Mouse (Mus musculus): ENCODE results near the gene Kcnmb4. TPM values are rescaled to one million over a fixed set of nuclear protein-coding genes. Genes with fewer than 3 reads are reported as not detected.

The Kcnmb4 gene
- polyA plus RNA-seq, 1 experiment from 2014 or later = 42.0 TPM

DNA sequence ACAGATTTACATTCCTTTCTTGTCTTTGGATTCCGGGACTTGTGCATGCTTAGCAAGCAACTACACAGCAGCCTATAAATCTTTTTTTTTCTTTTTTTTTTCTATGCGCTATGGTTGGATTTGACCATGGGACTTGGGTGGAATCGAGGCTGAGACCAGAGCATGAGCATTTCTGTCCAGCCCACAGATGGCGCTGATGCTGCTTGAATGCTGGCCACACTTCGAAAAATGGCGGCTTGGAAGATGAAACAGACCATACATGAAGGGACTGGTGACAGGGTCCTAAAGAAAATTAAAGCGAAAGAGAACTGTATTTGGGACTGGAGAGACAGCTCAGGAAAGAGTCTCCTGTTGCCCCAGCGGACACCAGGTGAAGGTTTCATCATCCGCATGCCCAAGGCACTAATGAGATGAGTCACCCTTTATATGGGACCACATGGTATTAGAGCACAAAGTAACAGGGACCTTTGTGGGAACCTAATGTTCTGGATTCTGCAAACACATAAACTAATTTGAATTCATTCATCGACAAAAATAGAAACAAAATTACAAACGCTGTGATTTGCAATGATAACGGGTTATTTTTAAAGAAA lies 9.8 kb downstream of the Kcnmb4 start:
- H3K9me3 ChIP-seq (ENCODE audit: control insufficient read depth, low read length) = no peaks in the 10 kb centered on the region
- no peak for DNase-seq (ENCODE audit: low spot score)
- ATAC-seq (ENCODE audit: low FRiP score) = no peak
- no peak overlapping the region for H3K9ac ChIP-seq
- 0 out of 2 replicates have a peak, but pooled peaks cover under 1% of the 10 kb centered on the region for H3K36me3 ChIP-seq (replicated peaks; ENCODE audit: control insufficient read depth, insufficient read depth)
- no peaks in the 10 kb centered on the region for H3K4me1 ChIP-seq (replicated peaks; ENCODE audit: control insufficient read depth, insufficient read depth, low read length)
- H3K27me3 ChIP-seq (ENCODE audit: control insufficient read depth, insufficient read depth, low read length) = no peaks in the 10 kb centered on the region
- H3K27ac ChIP-seq = no peak overlapping the region
- H3K4me3 ChIP-seq (replicated peaks; ENCODE audit: low read length) = no peak overlapping the region
- WGBS = 94% methylated on average over 12 of the region's 12 CpGs
- H3K4me2 ChIP-seq (replicated peaks) = no peak overlapping the region

DNA sequence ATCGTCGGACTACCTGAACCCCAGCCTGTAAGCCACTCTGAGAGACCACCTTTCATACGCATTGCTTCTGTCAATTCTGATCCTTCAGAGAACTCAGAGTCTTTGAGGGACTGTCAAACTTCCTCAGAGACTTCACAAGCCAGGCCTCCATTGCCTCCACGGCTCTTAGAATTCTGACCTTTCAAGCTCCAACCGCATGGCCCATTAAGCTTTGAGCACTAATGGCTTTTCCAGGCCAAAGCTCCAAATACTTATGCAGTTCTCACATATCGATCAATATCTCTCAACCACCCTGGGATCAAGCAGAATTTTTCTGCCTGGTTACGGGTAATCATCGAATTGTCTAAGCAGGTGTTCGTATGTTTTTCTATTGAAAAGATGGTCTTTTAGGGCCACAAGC lies 12.2 kb downstream of the Kcnmb4 start:
- Histone ChIP-seq H3K4me3 (replicated peaks; ENCODE audit: low read length) (no peak overlapping the region), H3K9ac (no peak overlapping the region), H3K9me3 (ENCODE audit: control insufficient read depth, low read length) (no peaks in the 10 kb centered on the region), H3K4me2 (replicated peaks) (no peak overlapping the region), H3K27me3 (ENCODE audit: control insufficient read depth, insufficient read depth, low read length) (no peaks in the 10 kb centered on the region), H3K27ac (no peak overlapping the region), H3K36me3 (replicated peaks; ENCODE audit: control insufficient read depth, insufficient read depth) (peaks cover 6% of the 10 kb centered on the region; the same call in 1 of the 2 replicates), H3K4me1 (replicated peaks; ENCODE audit: control insufficient read depth, insufficient read depth, low read length) (no peaks in the 10 kb centered on the region)
- DNase-seq (ENCODE audit: low spot score) (no peak), ATAC-seq (ENCODE audit: low FRiP score) (no peak)
- WGBS = 80% methylated on average over 9 of the region's 9 CpGs

DNA sequence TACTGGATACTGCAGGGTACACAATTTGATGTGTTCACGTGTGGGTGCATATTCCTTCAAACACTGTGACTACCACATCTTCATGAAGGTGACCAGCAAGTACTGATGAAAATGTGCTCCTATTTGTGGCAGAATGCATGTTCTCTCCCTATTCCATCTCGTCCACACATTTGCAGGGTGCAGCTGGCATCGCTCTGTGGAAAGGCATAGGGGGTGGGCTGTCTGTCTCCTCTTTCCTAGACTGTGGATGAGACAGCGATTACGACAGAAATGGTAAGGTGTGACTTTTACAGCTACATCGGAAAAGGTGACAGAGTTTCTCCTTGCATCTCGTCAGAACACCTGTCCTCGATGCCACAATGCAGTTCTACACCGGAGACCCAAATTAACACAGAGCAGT lies 14.9 kb downstream of the Kcnmb4 start:
- Histone ChIP-seq H3K4me1 (replicated peaks; ENCODE audit: control insufficient read depth, insufficient read depth, low read length) (no peaks in the 10 kb centered on the region), H3K27me3 (ENCODE audit: control insufficient read depth, insufficient read depth, low read length) (no peaks in the 10 kb centered on the region), H3K4me3 (replicated peaks; ENCODE audit: low read length) (no peak overlapping the region), H3K27ac (no peak overlapping the region), H3K9ac (no peak overlapping the region), H3K4me2 (replicated peaks) (no peak overlapping the region), H3K36me3 (replicated peaks; ENCODE audit: control insufficient read depth, insufficient read depth) (peaks cover 6% of the 10 kb centered on the region; the same call in 1 of the 2 replicates), H3K9me3 (ENCODE audit: control insufficient read depth, low read length) (no peaks in the 10 kb centered on the region)
- ATAC-seq (ENCODE audit: low FRiP score) = no peak
- WGBS = 95% methylated on average over 9 of the region's 9 CpGs
- no peak for DNase-seq (ENCODE audit: low spot score)

DNA sequence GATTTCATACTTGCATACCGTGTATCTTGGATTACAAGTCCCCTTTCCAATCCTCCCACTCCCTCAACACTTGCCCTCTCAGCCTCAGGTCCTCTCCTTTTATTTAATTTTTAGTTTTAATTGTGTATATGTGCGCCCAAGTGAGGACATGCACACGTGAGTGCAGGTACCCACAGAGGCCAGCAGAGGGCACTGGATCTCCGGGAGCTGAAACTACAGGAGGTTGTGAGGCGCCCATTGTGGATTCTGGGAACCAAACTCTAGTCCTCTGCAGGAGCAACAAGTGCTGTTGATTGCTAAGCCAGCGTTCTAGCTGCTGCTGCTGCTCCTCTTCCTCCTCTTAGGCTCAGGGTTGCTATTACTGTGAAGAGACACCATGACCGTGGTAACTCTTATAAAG lies 20.9 kb downstream of the Kcnmb4 start:
- no peak for DNase-seq (ENCODE audit: low spot score)
- H3K27me3 ChIP-seq (ENCODE audit: control insufficient read depth, insufficient read depth, low read length) = no peaks in the 10 kb centered on the region
- no peak overlapping the region for H3K27ac ChIP-seq
- no peaks in the 10 kb centered on the region for H3K9me3 ChIP-seq (ENCODE audit: control insufficient read depth, low read length)
- WGBS = 95% methylated on average over 7 of the region's 7 CpGs
- no peak overlapping the region for H3K9ac ChIP-seq
- ATAC-seq (ENCODE audit: low FRiP score) = no peak
- no peaks in the 10 kb centered on the region for H3K36me3 ChIP-seq (replicated peaks; ENCODE audit: control insufficient read depth, insufficient read depth)
- H3K4me1 ChIP-seq (replicated peaks; ENCODE audit: control insufficient read depth, insufficient read depth, low read length) = no peaks in the 10 kb centered on the region
- no peak overlapping the region for H3K4me2 ChIP-seq (replicated peaks)
- H3K4me3 ChIP-seq (replicated peaks; ENCODE audit: low read length) = no peak overlapping the region

DNA sequence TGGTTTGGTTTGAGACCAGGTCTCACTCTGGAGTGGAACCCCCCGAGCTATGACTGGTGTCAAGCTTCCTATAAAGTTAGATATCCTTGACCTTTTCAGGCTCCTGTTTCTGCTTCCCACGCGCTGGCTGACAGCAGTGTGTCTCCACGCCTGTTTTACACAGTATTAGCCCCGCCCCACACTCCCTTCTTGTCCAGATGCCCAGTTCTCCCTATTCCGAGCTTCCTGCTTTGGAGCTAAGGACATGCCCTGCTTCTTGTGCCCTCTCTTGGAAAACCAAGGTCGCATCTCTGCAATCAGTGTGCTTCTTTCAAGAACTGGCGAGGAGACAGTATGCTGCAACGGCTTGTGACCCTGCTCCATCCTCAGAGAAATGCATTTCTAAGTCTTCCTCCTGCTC lies 23.1 kb downstream of the Kcnmb4 start:
- H3K9me3 ChIP-seq (ENCODE audit: control insufficient read depth, low read length) = no peaks in the 10 kb centered on the region
- ATAC-seq (ENCODE audit: low FRiP score) = no peak
- H3K27ac ChIP-seq = no peak overlapping the region
- WGBS = 74% methylated on average over 9 of the region's 9 CpGs
- no peak overlapping the region for H3K4me2 ChIP-seq (replicated peaks)
- H3K36me3 ChIP-seq (replicated peaks; ENCODE audit: control insufficient read depth, insufficient read depth) = no peaks in the 10 kb centered on the region
- H3K4me3 ChIP-seq (replicated peaks; ENCODE audit: low read length) = no peak overlapping the region
- no peak overlapping the region for H3K9ac ChIP-seq
- H3K4me1 ChIP-seq (replicated peaks; ENCODE audit: control insufficient read depth, insufficient read depth, low read length) = no peaks in the 10 kb centered on the region
- no peak for DNase-seq (ENCODE audit: low spot score)
- H3K27me3 ChIP-seq (ENCODE audit: control insufficient read depth, insufficient read depth, low read length) = no peaks in the 10 kb centered on the region

DNA sequence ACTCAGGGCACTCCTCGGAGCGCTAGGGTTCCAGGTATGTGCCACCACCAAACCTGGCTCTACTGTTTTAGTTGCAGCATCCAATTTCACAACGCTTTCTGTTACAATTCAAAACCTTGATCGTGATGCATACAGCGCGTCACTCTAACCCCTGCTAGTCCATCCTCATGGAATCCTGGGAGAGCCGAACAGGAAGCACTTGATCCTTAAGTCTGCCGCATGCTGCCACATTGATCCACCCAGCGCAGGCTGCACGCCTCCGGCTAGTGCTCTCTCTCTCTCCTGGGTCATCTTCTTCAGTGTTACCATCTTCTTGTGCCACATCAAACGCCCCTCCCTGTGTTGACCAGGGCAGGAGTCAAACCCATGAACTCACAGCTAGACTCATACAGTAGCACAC lies 25.5 kb downstream of the Kcnmb4 start:
- no peak overlapping the region for H3K4me3 ChIP-seq (replicated peaks; ENCODE audit: low read length)
- ATAC-seq (ENCODE audit: low FRiP score) = no peak
- no peak for DNase-seq (ENCODE audit: low spot score)

DNA sequence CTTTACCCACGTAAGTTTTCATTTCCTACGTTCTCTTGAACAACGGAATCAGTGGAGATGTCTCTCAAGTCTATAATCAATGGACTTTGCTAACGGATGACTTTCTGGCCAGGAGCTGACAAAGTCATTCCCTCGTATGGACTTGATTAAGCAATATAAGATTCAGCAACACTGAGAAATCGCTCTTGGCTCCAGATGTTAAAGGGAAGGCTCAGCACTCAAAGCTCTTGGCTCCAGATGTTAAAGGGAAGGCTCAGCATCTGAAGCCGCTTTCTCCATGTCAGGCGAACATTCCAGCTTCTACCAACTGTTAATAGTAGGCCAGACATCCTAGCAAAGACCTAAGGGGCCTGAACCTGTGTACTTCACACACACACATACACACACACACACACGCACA lies 26.5 kb downstream of the Kcnmb4 start:
- Histone ChIP-seq H3K9me3 (ENCODE audit: control insufficient read depth, low read length) (no peaks in the 10 kb centered on the region), H3K4me2 (replicated peaks) (no peak overlapping the region), H3K4me3 (replicated peaks; ENCODE audit: low read length) (no peak overlapping the region), H3K4me1 (replicated peaks; ENCODE audit: control insufficient read depth, insufficient read depth, low read length) (no peaks in the 10 kb centered on the region), H3K36me3 (replicated peaks; ENCODE audit: control insufficient read depth, insufficient read depth) (no peaks in the 10 kb centered on the region), H3K27me3 (ENCODE audit: control insufficient read depth, insufficient read depth, low read length) (no peaks in the 10 kb centered on the region), H3K27ac (no peak overlapping the region), H3K9ac (no peak overlapping the region)
- WGBS = 93% methylated on average over 9 of the region's 9 CpGs
- ATAC-seq (ENCODE audit: low FRiP score) = no peak
- no peak for DNase-seq (ENCODE audit: low spot score)

More for the DNA sequence above, 25.5 kb downstream of the Kcnmb4 start:
- Histone ChIP-seq H3K27me3 (ENCODE audit: control insufficient read depth, insufficient read depth, low read length) (no peaks in the 10 kb centered on the region), H3K4me2 (replicated peaks) (no peak overlapping the region), H3K36me3 (replicated peaks; ENCODE audit: control insufficient read depth, insufficient read depth) (no peaks in the 10 kb centered on the region), H3K9ac (no peak overlapping the region), H3K27ac (no peak overlapping the region), H3K9me3 (ENCODE audit: control insufficient read depth, low read length) (no peaks in the 10 kb centered on the region), H3K4me1 (replicated peaks; ENCODE audit: control insufficient read depth, insufficient read depth, low read length) (no peaks in the 10 kb centered on the region)
- 94% methylated on average over 12 of the region's 12 CpGs for WGBS

DNA sequence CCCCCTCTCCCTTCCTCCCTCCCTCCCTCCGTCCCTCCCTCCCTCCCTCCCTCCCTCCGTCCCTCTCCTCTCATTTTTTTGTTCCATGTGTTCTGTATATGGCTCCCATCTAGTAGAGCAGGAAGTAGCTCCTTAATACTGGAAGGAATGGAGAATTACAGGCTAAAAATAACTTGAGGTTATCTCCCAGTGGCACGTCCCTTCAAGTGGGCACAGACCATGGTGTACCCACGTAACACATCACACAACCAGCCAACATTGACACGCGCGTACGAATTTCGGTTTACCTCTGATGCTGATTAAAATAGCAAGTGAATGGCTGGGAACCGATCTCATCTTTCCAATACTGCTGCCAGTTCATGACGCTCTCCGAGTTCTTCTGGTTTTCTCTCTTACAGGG lies 27.6 kb downstream of the Kcnmb4 start:
- DNase-seq (ENCODE audit: low spot score) = no peak
- H3K36me3 ChIP-seq (replicated peaks; ENCODE audit: control insufficient read depth, insufficient read depth) = no peaks in the 10 kb centered on the region
- H3K27ac ChIP-seq = no peak overlapping the region
- no peak for ATAC-seq (ENCODE audit: low FRiP score)
- no peaks in the 10 kb centered on the region for H3K27me3 ChIP-seq (ENCODE audit: control insufficient read depth, insufficient read depth, low read length)
- H3K9me3 ChIP-seq (ENCODE audit: control insufficient read depth, low read length) = no peaks in the 10 kb centered on the region
- no peak overlapping the region for H3K4me2 ChIP-seq (replicated peaks)
- no peak overlapping the region for H3K9ac ChIP-seq
- no peak overlapping the region for H3K4me3 ChIP-seq (replicated peaks; ENCODE audit: low read length)
- WGBS = 97% methylated on average over 10 of the region's 12 CpGs
- H3K4me1 ChIP-seq (replicated peaks; ENCODE audit: control insufficient read depth, insufficient read depth, low read length) = no peaks in the 10 kb centered on the region

DNA sequence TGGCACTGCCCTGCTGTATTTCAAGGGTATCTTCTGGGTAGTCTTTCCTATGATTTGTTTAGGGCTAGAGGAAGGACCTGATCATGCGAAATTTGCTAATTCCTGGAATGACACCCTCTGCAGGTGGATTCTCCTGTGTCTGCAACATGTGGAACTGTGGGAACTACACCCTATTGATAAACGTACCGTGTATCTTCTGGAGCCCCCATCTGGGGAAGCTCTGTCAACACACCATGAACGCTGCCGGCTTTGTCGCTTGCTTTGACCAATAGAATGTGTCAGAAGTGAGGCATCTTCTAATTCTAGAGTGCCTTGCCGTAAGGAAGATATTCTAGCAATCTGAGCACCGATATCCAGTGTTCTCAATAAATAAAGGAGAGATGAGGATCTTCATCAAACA lies 28.9 kb downstream of the Kcnmb4 start:
- ATAC-seq (ENCODE audit: low FRiP score) = no peak
- H3K36me3 ChIP-seq (replicated peaks; ENCODE audit: control insufficient read depth, insufficient read depth) = no peaks in the 10 kb centered on the region

DNA sequence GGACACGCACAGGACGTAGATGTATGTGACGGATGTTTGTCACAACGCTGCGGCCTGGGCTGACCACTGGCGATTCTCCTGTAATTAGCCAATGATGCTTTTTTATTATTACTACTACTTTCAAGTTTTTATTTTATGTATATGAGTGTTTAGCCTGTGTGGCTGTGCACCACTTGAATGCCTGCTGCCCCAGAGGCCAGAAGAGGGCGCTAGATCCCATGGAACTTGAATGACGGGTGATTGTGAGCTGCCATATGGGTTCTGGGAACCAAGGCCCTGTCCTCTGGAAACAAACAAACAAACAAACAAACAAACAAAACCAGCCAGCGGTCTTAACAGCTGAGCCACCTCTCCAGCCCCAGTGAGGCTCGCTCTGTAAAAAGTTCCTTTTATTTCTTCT lies 29.3 kb downstream of the Kcnmb4 start:
- Histone ChIP-seq H3K36me3 (replicated peaks; ENCODE audit: control insufficient read depth, insufficient read depth) (no peaks in the 10 kb centered on the region), H3K4me3 (replicated peaks; ENCODE audit: low read length) (no peak overlapping the region), H3K4me2 (replicated peaks) (no peak overlapping the region), H3K9ac (no peak overlapping the region), H3K4me1 (replicated peaks; ENCODE audit: control insufficient read depth, insufficient read depth, low read length) (no peaks in the 10 kb centered on the region), H3K27ac (no peak overlapping the region), H3K9me3 (ENCODE audit: control insufficient read depth, low read length) (no peaks in the 10 kb centered on the region), H3K27me3 (ENCODE audit: control insufficient read depth, insufficient read depth, low read length) (no peaks in the 10 kb centered on the region)
- 94% methylated on average over 10 of the region's 10 CpGs for WGBS
- DNase-seq (ENCODE audit: low spot score) (no peak), ATAC-seq (ENCODE audit: low FRiP score) (no peak)

More for the DNA sequence above, 28.9 kb downstream of the Kcnmb4 start:
- Histone ChIP-seq H3K4me3 (replicated peaks; ENCODE audit: low read length) (no peak overlapping the region), H3K27me3 (ENCODE audit: control insufficient read depth, insufficient read depth, low read length) (no peaks in the 10 kb centered on the region), H3K4me1 (replicated peaks; ENCODE audit: control insufficient read depth, insufficient read depth, low read length) (no peaks in the 10 kb centered on the region), H3K4me2 (replicated peaks) (no peak overlapping the region), H3K9ac (no peak overlapping the region), H3K9me3 (ENCODE audit: control insufficient read depth, low read length) (no peaks in the 10 kb centered on the region), H3K27ac (no peak overlapping the region)
- DNase-seq (ENCODE audit: low spot score) = no peak
- 97% methylated on average over 8 of the region's 8 CpGs for WGBS

All from hindbrain, embryonic 14.5 days (tissue).